Mouse (Mus musculus): Measurements from ENCODE around the gene Zic5.

GRCm38 (mm10) chr14:122460226-122460625 lies 5.3 kb downstream of the Zic5 start:
- TF ChIP-seq CTCF (IDR thresholded peaks at IDR 0.05; ENCODE audit: low read depth, low read length) (no peak), POLR2A (IDR thresholded peaks at IDR 0.05; ENCODE audit: insufficient read depth, low read length) (no peak), EP300 (IDR thresholded peaks at IDR 0.05; ENCODE audit: insufficient read depth, low read depth, low read length) (no peak)
